Mouse (Mus musculus) B cell, adult 2 months (primary cell): ENCODE measurements around the gene Obox3.
"Not testable (repeated sequence)": the region's sequence is repeated elsewhere in the genome, so short reads cannot be mapped to it uniquely, and the experiment has no call there.

Source experiments
- DNase-seq, 2 experiments: peaks; one replicate each; pipeline ENCODE4 v3.0.0; 2022

The Obox3 gene

DNA sequence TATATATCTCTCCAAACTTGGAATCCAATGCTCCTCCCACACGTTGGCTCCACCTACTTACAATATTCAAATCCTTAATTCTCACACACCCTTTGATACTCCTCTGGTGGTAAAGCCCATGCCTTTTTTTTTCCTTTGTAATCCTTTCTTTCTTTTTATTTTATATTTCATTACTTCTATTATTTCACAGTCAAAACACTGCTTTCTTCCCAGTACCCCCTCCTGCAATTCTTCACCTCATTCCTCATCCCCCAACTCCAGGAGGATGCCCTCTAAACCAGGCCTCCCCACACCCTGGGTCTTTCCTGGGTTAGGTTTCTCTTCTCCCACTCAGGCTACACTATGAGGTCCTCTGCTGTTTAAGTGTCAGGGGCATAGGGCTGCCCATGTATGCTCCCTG is at the start of gene Obox3:
Obox3 (minus strand) TSS at position 101 of the 400 bp plus-strand sequence.
- DNase-seq: not testable (repeated sequence)

- not testable (repeated sequence) for DNase-seq
Observed at GRCm38 (mm10) chr7:15509411-15509810, 130.3 kb downstream of the Obox3 start.
